9 mouse cellular contexts compared by ENCODE assay signal in genomic region chr4:32569995-32570938, GRCm38 (mm10). TPM values are rescaled to one million over a fixed set of nuclear protein-coding genes. Genes with fewer than 3 reads are reported as not detected.
DNase-seq lines count a peak whose midpoint lies in the region; ATAC-seq and TF ChIP-seq lines count a peak whose summit lies in the region.
"Had no signal": no experiment of that assay in that cellular context is flagged by ENCODE, and none has a peak within 500 bp of the region (broad histone marks: within the 10 kb centered on the region; RNA-seq: fewer than 3 reads in every experiment).

No protein-coding gene starts in this region.

- H3K4me1 ChIP-seq in heart, embryonic 10.5 days = peaks cover 19% of the 10 kb centered on the region; the same call in 1 of the 2 replicates
- H3K4me1 ChIP-seq in forebrain, embryonic 13.5 days = peaks cover 29% of the 10 kb centered on the region
- peaks cover 26% of the 10 kb centered on the region for H3K4me1 ChIP-seq in midbrain, embryonic 10.5 days

- no peaks in the 10 kb centered on the region for H3K9me3 ChIP-seq in heart, embryonic 10.5 days
- H3K9me3 ChIP-seq in forebrain, embryonic 13.5 days (replicated peaks) = no peaks in the 10 kb centered on the region
- no peaks in the 10 kb centered on the region for H3K9me3 ChIP-seq in midbrain, embryonic 10.5 days (replicated peaks)

- no peak overlapping the region for H3K4me3 ChIP-seq in heart, embryonic 10.5 days
- H3K4me3 ChIP-seq in forebrain, embryonic 13.5 days = no peak overlapping the region
- H3K4me3 ChIP-seq in left cerebral cortex, adult 2 months = no peak overlapping the region
- no peak overlapping the region for H3K4me3 ChIP-seq in midbrain, embryonic 10.5 days

- 70% methylated on average over 17 of the region's 17 CpGs for WGBS in heart, embryonic 10.5 days
- WGBS in forebrain, embryonic 13.5 days = 38% methylated on average over 17 of the region's 17 CpGs
- 49% methylated on average over 17 of the region's 17 CpGs for WGBS in midbrain, embryonic 10.5 days

- no peak overlapping the region for H3K4me2 ChIP-seq in forebrain, embryonic 13.5 days

- no peaks in the 10 kb centered on the region for H3K27me3 ChIP-seq in heart, embryonic 10.5 days (ENCODE audit: insufficient read depth, poor library complexity, severe bottlenecking)
- H3K27me3 ChIP-seq in forebrain, embryonic 13.5 days = no peaks in the 10 kb centered on the region
- no peaks in the 10 kb centered on the region for H3K27me3 ChIP-seq in midbrain, embryonic 10.5 days (ENCODE audit: low read depth, poor library complexity, severe bottlenecking)

- H3K9ac ChIP-seq in forebrain, embryonic 13.5 days = peak overlapping the region; percentile 54

- ATAC-seq in forebrain, embryonic 13.5 days = peak; percentile 50

- peaks cover 4% of the 10 kb centered on the region; the same call in 1 of the 2 replicates for H3K36me3 ChIP-seq in heart, embryonic 10.5 days
- peaks cover 12% of the 10 kb centered on the region for H3K36me3 ChIP-seq in forebrain, embryonic 13.5 days (ENCODE audit: poor library complexity, severe bottlenecking)
- H3K36me3 ChIP-seq in midbrain, embryonic 10.5 days = no peaks in the 10 kb centered on the region

- intact Hi-C loops in left cerebral cortex, adult 2 months (cut with DNase I) = loop anchor here (5.0 kb wide), 3 partner anchors 328 to 598 kb away; no protein-coding TSS in a partner anchor

- TF ChIP-seq CTCF in left cerebral cortex, adult 2 months (IDR thresholded peaks at IDR 0.05) = peak; percentile 33

- peak; percentile 48 for DNase-seq in heart, adult 8-10 months (ENCODE audit: low spot score)
- DNase-seq in heart, embryonic 10.5 days (ENCODE audit: low spot score) = no peak
- peak; percentile 50 to 62 for DNase-seq in adrenal gland, postnatal 36 days
- DNase-seq in left cerebral cortex, adult 2 months (ENCODE audit: extremely low spot score in 1 of 2, low spot score in 2 of 2) = peak; percentile 49 to 53
- peak; percentile 54 for DNase-seq in midbrain, embryonic 10.5 days (ENCODE audit: low spot score)
- no peak for DNase-seq in natural killer cell, adult 2 months (ENCODE audit: low spot score in 2 of 2)
- DNase-seq in urinary bladder, postnatal 14 days (ENCODE audit: low spot score) = no peak

- H3K27ac ChIP-seq in heart, embryonic 10.5 days = no peak overlapping the region
- peak overlapping the region; percentile 69 for H3K27ac ChIP-seq in forebrain, embryonic 13.5 days
- peak overlapping the region; percentile 45 for H3K27ac ChIP-seq in left cerebral cortex, adult 2 months
- H3K27ac ChIP-seq in midbrain, embryonic 10.5 days (replicated peaks) = peak overlapping the region; percentile 67

RNA-seq across cellular contexts. Expression of gene Gja10, which starts 32.3 kb away (rescaled TPM):
- not detected for total RNA-seq in heart, adult 8-10 months (2022)
- 0.09 TPM in 1 of 2 replicates, not detected in the other for polyA plus RNA-seq in heart, embryonic 10.5 days (2016; fragmentation: Nextera tagmentation; extraction: Ambion mirVana)
- total RNA-seq in adrenal gland, postnatal 36 days (2021) = not detected
- polyA plus RNA-seq in forebrain, embryonic 13.5 days (2015; fragmentation: Nextera tagmentation; extraction: Ambion mirVana) = 0.08 TPM in 1 of 2 replicates, not detected in the other
- not detected for total RNA-seq in left cerebral cortex, adult 2 months (2021)
- 0.07 TPM in 2 replicates for polyA plus RNA-seq in midbrain, embryonic 10.5 days (2016; fragmentation: Nextera tagmentation; extraction: Ambion mirVana)
- total RNA-seq: left cerebral cortex, adult 8-10 months had no signal

RNA-seq across cellular contexts. Expression of gene Casp8ap2, which starts 45.0 kb away (rescaled TPM):
- 1 to 10 TPM; 5.1 to 7.8 (median 6.9) TPM for total RNA-seq in heart, adult 8-10 months (2022)
- polyA plus RNA-seq in heart, embryonic 10.5 days (2016; fragmentation: Nextera tagmentation; extraction: Ambion mirVana) = 39.5 and 48.7 TPM in 2 replicates
- total RNA-seq in adrenal gland, postnatal 36 days (2021) = 1 to 10 TPM; 8.0 to 8.6 TPM
- polyA plus RNA-seq in forebrain, embryonic 13.5 days (2015; fragmentation: Nextera tagmentation; extraction: Ambion mirVana) = 66.1 and 88.3 TPM in 2 replicates
- total RNA-seq in left cerebral cortex, adult 2 months (2021) = 10 to 100 TPM in 1 of 2 experiments, 1 to 10 TPM in 1; 9.0 to 10.8 TPM
- polyA plus RNA-seq in midbrain, embryonic 10.5 days (2016; fragmentation: Nextera tagmentation; extraction: Ambion mirVana) = 74.5 and 77.4 TPM in 2 replicates

Comparison
In these comparisons a context has a peak if more than half of its experiments do, and no peak if none do; other contexts are left out.
1. DNase-seq: peak in heart, adult 8-10 months (single experiment), adrenal gland, postnatal 36 days (2 of 2), left cerebral cortex, adult 2 months (2 of 2) and midbrain, embryonic 10.5 days (single experiment); none in heart, embryonic 10.5 days (single experiment), natural killer cell, adult 2 months (0 of 2) and urinary bladder, postnatal 14 days (single experiment).